Mouse (Mus musculus) liver, adult (tissue): Measurements from ENCODE around the gene Atp5g1.

Experiments used
- GATA4 ChIP-seq: IDR thresholded peaks from 2 replicates; pipeline ENCODE4 v1.6.1; 2014; ENCODE audit warnings: mild to moderate bottlenecking, low read length; ENCODE audit not compliant: insufficient replicate concordance

Atp5g1 gene

GRCm38 (mm10) chr11:96075509-96076220 lies at the start of gene Atp5g1:
Atp5g1 (minus strand) TSS chr11:96075670.
- TF ChIP-seq GATA4, result no peak

GRCm38 (mm10) chr11:96124052-96124914 lies 48.8 kb upstream of the Atp5g1 start:
- TF ChIP-seq GATA4, result no peak

GRCm38 (mm10) chr11:96119401-96119800 lies 43.9 kb upstream of the Atp5g1 start:
- TF ChIP-seq GATA4, result no peak

GRCm38 (mm10) chr11:96116116-96116515 lies 40.6 kb upstream of the Atp5g1 start:
- no peak for TF ChIP-seq GATA4

- no peak for TF ChIP-seq GATA4
These were observed 39.9 kb upstream of the Atp5g1 start for GRCm38 (mm10) chr11:96115416-96115815.

GRCm38 (mm10) chr11:96114077-96114476 lies 38.6 kb upstream of the Atp5g1 start:
- TF ChIP-seq GATA4, result no peak

GRCm38 (mm10) chr11:96111751-96112150 lies 36.3 kb upstream of the Atp5g1 start, which contains the start of gene Calcoco2:
Calcoco2 (minus strand) TSS chr11:96111964.
- no peak for TF ChIP-seq GATA4

GRCm38 (mm10) chr11:96108376-96108775 lies 32.9 kb upstream of the Atp5g1 start:
- no peak for TF ChIP-seq GATA4

GRCm38 (mm10) chr11:96093361-96093760 lies 17.9 kb upstream of the Atp5g1 start:
- no peak for TF ChIP-seq GATA4

- no peak for TF ChIP-seq GATA4
These were observed 17.3 kb upstream of the Atp5g1 start for GRCm38 (mm10) chr11:96092674-96093291.

GRCm38 (mm10) chr11:96091073-96091472 lies 15.6 kb upstream of the Atp5g1 start:
- no peak for TF ChIP-seq GATA4

- TF ChIP-seq GATA4, result no peak
These were observed 12.5 kb upstream of the Atp5g1 start for GRCm38 (mm10) chr11:96087981-96088380.

- TF ChIP-seq GATA4, result no peak
These were observed 7.2 kb upstream of the Atp5g1 start for GRCm38 (mm10) chr11:96082682-96083081.

GRCm38 (mm10) chr11:96080736-96081135 lies 5.3 kb upstream of the Atp5g1 start:
- TF ChIP-seq GATA4, result no peak

GRCm38 (mm10) chr11:96076221-96077105 lies 993 bp upstream of the Atp5g1 start:
- no peak for TF ChIP-seq GATA4

- no peak for TF ChIP-seq GATA4
These were observed 327 bp downstream of the Atp5g1 start for GRCm38 (mm10) chr11:96075177-96075508.
